Mouse (Mus musculus): ENCODE data around the gene Oxa1l. TPM values are rescaled to one million over a fixed set of nuclear protein-coding genes. Genes with fewer than 3 reads are reported as not detected.
A peak's percentile ranks its signal among the peaks of the same experiment; 100 is the strongest.

The Oxa1l gene
- polyA plus RNA-seq, 1 experiment from 2014 or later = 49.8 TPM

DNA sequence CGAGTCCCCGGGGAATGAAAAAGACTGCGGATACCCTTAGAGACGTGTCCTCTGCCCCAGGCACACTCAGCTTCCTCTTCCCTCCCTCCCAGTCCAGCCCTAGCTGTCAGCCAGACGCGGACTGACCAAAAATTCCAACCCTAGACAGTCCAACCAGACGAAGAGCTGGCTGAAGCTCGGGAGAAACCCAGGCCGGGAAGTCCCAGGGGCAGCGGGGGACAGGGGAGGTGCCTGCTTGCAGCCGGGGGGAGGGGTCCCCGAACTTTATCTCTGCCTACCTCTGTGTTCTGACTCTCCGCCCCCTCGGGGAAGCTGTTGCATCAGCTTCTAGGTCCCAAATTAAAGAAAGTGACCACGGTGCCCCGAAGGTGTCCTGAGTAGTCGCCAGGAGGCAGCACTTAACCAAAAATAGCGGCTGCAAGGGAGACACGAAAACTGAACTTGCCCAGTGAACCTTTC lies 57.0 kb downstream of the Oxa1l start, which contains the start of gene Slc7a7:
TSS of gene Slc7a7 (minus strand) at position 158 of the 459 bp plus-strand sequence.
- H3K36me3 ChIP-seq (ENCODE audit: control insufficient read depth, insufficient read depth, low read length) = no peaks in the 10 kb centered on the region
- DNase-seq (ENCODE audit: low spot score) = peak; percentile 40
- H3K4me2 ChIP-seq (ENCODE audit: low read depth) = 0 out of 2 replicates have a peak within 1 kb of the TSS, but pooled peaks have one; percentile 21
- H3K9me3 ChIP-seq (ENCODE audit: control insufficient read depth, low read length) = no peaks in the 10 kb centered on the region
- ATAC-seq (ENCODE audit: insufficient read depth, low FRiP score, low TSS enrichment) = no peak
- peaks cover 2% of the 10 kb centered on the region for H3K4me1 ChIP-seq (ENCODE audit: control insufficient read depth, insufficient read depth, low read length)
- H3K27ac ChIP-seq (ENCODE audit: low read depth, low read length) = no peak within 1 kb of the TSS
- H3K27me3 ChIP-seq (ENCODE audit: control insufficient read depth, insufficient read depth, low read length) = 0 out of 2 replicates have a peak, but pooled peaks cover 6% of the 10 kb centered on the region
- WGBS = 4% methylated on average over 19 of the region's 19 CpGs
- no peak within 1 kb of the TSS for H3K9ac ChIP-seq (ENCODE audit: low read length)
- no peak within 1 kb of the TSS for H3K4me3 ChIP-seq (ENCODE audit: low read depth, low read length)

Other genes with a start within 250 kb of the Oxa1l start
- gene Dad1, start 106.7 kb upstream of the Oxa1l start, polyA plus RNA-seq (2014; fragmentation: Nextera tagmentation; extraction: Ambion mirVana) = 274 and 286 TPM in 2 replicates
- 45.7 and 46.6 TPM in 2 replicates for gene Abhd4, start 106.6 kb upstream of the Oxa1l start, polyA plus RNA-seq (2014; fragmentation: Nextera tagmentation; extraction: Ambion mirVana)
- not detected in 2 replicates for gene Olfr49, start 75.9 kb upstream of the Oxa1l start, polyA plus RNA-seq (2014; fragmentation: Nextera tagmentation; extraction: Ambion mirVana)
- gene Slc7a7, start 56.9 kb downstream of the Oxa1l start, polyA plus RNA-seq (2014; fragmentation: Nextera tagmentation; extraction: Ambion mirVana) = 4.5 and 4.8 TPM in 2 replicates
- 190 and 216 TPM in 2 replicates for gene Mrpl52, start 66.1 kb downstream of the Oxa1l start, polyA plus RNA-seq (2014; fragmentation: Nextera tagmentation; extraction: Ambion mirVana)
- gene Mmp14, start 70.8 kb downstream of the Oxa1l start, polyA plus RNA-seq (2014; fragmentation: Nextera tagmentation; extraction: Ambion mirVana) = 69.6 and 70.6 TPM in 2 replicates
- 24.5 and 26.6 TPM in 2 replicates for gene Lrp10, start 103.3 kb downstream of the Oxa1l start, polyA plus RNA-seq (2014; fragmentation: Nextera tagmentation; extraction: Ambion mirVana)
- 23.3 and 26.2 TPM in 2 replicates for gene Rem2, start 115.3 kb downstream of the Oxa1l start, polyA plus RNA-seq (2014; fragmentation: Nextera tagmentation; extraction: Ambion mirVana)
- gene Prmt5, start 156.7 kb downstream of the Oxa1l start, polyA plus RNA-seq (2014; fragmentation: Nextera tagmentation; extraction: Ambion mirVana) = 124 and 126 TPM in 2 replicates
- 36.7 and 41.4 TPM in 2 replicates for gene Haus4, start 193.8 kb downstream of the Oxa1l start, polyA plus RNA-seq (2014; fragmentation: Nextera tagmentation; extraction: Ambion mirVana)
- gene Ajuba, start 216.7 kb downstream of the Oxa1l start, polyA plus RNA-seq (2014; fragmentation: Nextera tagmentation; extraction: Ambion mirVana) = 27.9 TPM in 2 replicates
- gene 4931414P19Rik, start 245.2 kb downstream of the Oxa1l start, polyA plus RNA-seq (2014; fragmentation: Nextera tagmentation; extraction: Ambion mirVana) = 8.1 and 8.9 TPM in 2 replicates